Mouse (Mus musculus) liver, embryonic 12.5 days (tissue): Measurements from ENCODE around the gene Kdsr. TPM values are rescaled to one million over a fixed set of nuclear protein-coding genes. Genes with fewer than 3 reads are reported as not detected.
"Not testable (repeated sequence)": the region's sequence is repeated elsewhere in the genome, so short reads cannot be mapped to it uniquely, and the experiment has no call there.

Source experiments
- ATAC-seq: fragments of 200-750 bp; cut with Nextera tagmentation; 2 replicates; pipeline ENCODE4 v1.8.0; 2017; ENCODE audit warnings: moderate number of reproducible peaks, mild to moderate bottlenecking, moderate library complexity
- H3K27ac ChIP-seq: fragments of 300-500 bp; sonication (generic); 2 replicates; pipeline ENCODE4 v1.5.1; 2016; ENCODE audit warnings: mild to moderate bottlenecking
- H3K27me3 ChIP-seq: fragments of 300-500 bp; sonication (generic); replicated peaks from 2 replicates; pipeline ENCODE4 v1.6.1; 2016; ENCODE audit warnings: mild to moderate bottlenecking, moderate library complexity
- H3K36me3 ChIP-seq: fragments of 300-500 bp; sonication (generic); 2 replicates; pipeline ENCODE4 v1.6.1; 2016; ENCODE audit warnings: mild to moderate bottlenecking, moderate library complexity
- H3K4me1 ChIP-seq: fragments of 300-500 bp; sonication (generic); 2 replicates; pipeline ENCODE4 v1.6.1; 2016
- H3K4me2 ChIP-seq: fragments of 300-500 bp; sonication (generic); 2 replicates; pipeline ENCODE4 v1.6.1; 2016; ENCODE audit warnings: mild to moderate bottlenecking, moderate library complexity
- H3K4me3 ChIP-seq: fragments of 300-500 bp; sonication (generic); 2 replicates; pipeline ENCODE4 v1.5.1; 2016; ENCODE audit warnings: mild to moderate bottlenecking, moderate library complexity
- H3K9ac ChIP-seq: fragments of 300-500 bp; sonication (generic); 2 replicates; pipeline ENCODE4 v1.6.1; 2016; ENCODE audit warnings: mild to moderate bottlenecking, moderate library complexity
- H3K9me3 ChIP-seq: fragments of 300-500 bp; sonication (generic); replicated peaks from 2 replicates; pipeline ENCODE4 v1.6.1; 2016; ENCODE audit warnings: mild to moderate bottlenecking, moderate library complexity
- WGBS: fragments of 180-500 bp; shearing (Covaris S2); methylation state at CpG from one replicate; pipeline ENCODE4 v1.1.7; 2016; ENCODE audit not compliant: insufficient replicate concordance; 5-methylcytosine and 5-hydroxymethylcytosine counted together
- polyA plus RNA-seq: library from polyadenylated mRNA; unstranded; fragments of >200 nt; fragmentation: Nextera tagmentation; extraction: Ambion mirVana; gene quantifications from 2 replicates; pipeline ENCODE4 v1.2.1, GENCODE M21; 2016

The Kdsr gene
- polyA plus RNA-seq, 1 experiment from 2014 or later: 3.8 TPM

- H3K4me1 ChIP-seq: no peaks in the 10 kb centered on the region
- H3K27me3 ChIP-seq: no peaks in the 10 kb centered on the region
- no peak overlapping the region for H3K27ac ChIP-seq
- peaks cover 15% of the 10 kb centered on the region for H3K36me3 ChIP-seq
- 70% methylated on average over 2 of the region's 2 CpGs for WGBS
- H3K4me3 ChIP-seq: no peak overlapping the region
- no peaks in the 10 kb centered on the region for H3K9me3 ChIP-seq
- H3K4me2 ChIP-seq: no peak overlapping the region
- no peak overlapping the region for H3K9ac ChIP-seq
- ATAC-seq: no peak
Measured at GRCm38 (mm10) chr1:106735586-106735985, 23.9 kb downstream of the Kdsr start.

- no peak overlapping the region for H3K27ac ChIP-seq
- H3K4me3 ChIP-seq: no peak overlapping the region
- no peak overlapping the region for H3K9ac ChIP-seq
- H3K36me3 ChIP-seq: no peaks in the 10 kb centered on the region
- H3K9me3 ChIP-seq: no peaks in the 10 kb centered on the region
- no peaks in the 10 kb centered on the region for H3K4me1 ChIP-seq
- no peak for ATAC-seq
- WGBS: 66% methylated on average over 5 of the region's 5 CpGs
- H3K27me3 ChIP-seq: no peaks in the 10 kb centered on the region
- no peak overlapping the region for H3K4me2 ChIP-seq
Measured at GRCm38 (mm10) chr1:106722061-106722460, 37.5 kb downstream of the Kdsr start.

GRCm38 (mm10) chr1:106717736-106718135, 41.8 kb downstream of the Kdsr start:
- not testable (repeated sequence) for H3K9ac ChIP-seq, ATAC-seq, H3K9me3 ChIP-seq, H3K36me3 ChIP-seq, H3K4me2 ChIP-seq, H3K27ac ChIP-seq, H3K4me3 ChIP-seq
- H3K4me1 ChIP-seq: peaks cover 25% of the 10 kb centered on the region
- WGBS: 60% methylated on average over 7 of the region's 7 CpGs
- peaks cover 29% of the 10 kb centered on the region for H3K27me3 ChIP-seq

GRCm38 (mm10) chr1:106717071-106717601, 42.4 kb downstream of the Kdsr start:
- Histone ChIP-seq H3K27ac (no peak overlapping the region), H3K9ac (no peak overlapping the region), H3K27me3 (peaks cover 35% of the 10 kb centered on the region), H3K4me1 (peaks cover 30% of the 10 kb centered on the region), H3K4me2 (no peak overlapping the region), H3K4me3 (no peak overlapping the region), H3K36me3 (no peaks in the 10 kb centered on the region), H3K9me3 (no peaks in the 10 kb centered on the region)
- no peak for ATAC-seq
- 41% methylated on average over 7 of the region's 7 CpGs for WGBS

- no peak overlapping the region for H3K4me3 ChIP-seq
- no peak overlapping the region for H3K27ac ChIP-seq
- no peak overlapping the region for H3K9ac ChIP-seq
- H3K4me1 ChIP-seq: peaks cover 30% of the 10 kb centered on the region
- 72% methylated on average over 3 of the region's 3 CpGs for WGBS
- no peaks in the 10 kb centered on the region for H3K9me3 ChIP-seq
- ATAC-seq: no peak
- H3K4me2 ChIP-seq: no peak overlapping the region
- peaks cover 39% of the 10 kb centered on the region for H3K27me3 ChIP-seq
- H3K36me3 ChIP-seq: no peaks in the 10 kb centered on the region
Measured at GRCm38 (mm10) chr1:106716141-106716540, 43.4 kb downstream of the Kdsr start.

GRCm38 (mm10) chr1:106715111-106716083, 44.1 kb downstream of the Kdsr start:
- no peaks in the 10 kb centered on the region for H3K9me3 ChIP-seq
- no peak overlapping the region for H3K9ac ChIP-seq
- H3K4me1 ChIP-seq: peaks cover 30% of the 10 kb centered on the region
- H3K27me3 ChIP-seq: peaks cover 39% of the 10 kb centered on the region
- peak; percentile 38; the same call in 1 of the 2 replicates for ATAC-seq
- H3K4me3 ChIP-seq: no peak overlapping the region; the same call in 1 of the 2 replicates
- H3K27ac ChIP-seq: no peak overlapping the region
- WGBS: 63% methylated on average over 13 of the region's 13 CpGs
- no peaks in the 10 kb centered on the region for H3K36me3 ChIP-seq
- H3K4me2 ChIP-seq: peak overlapping the region; percentile 87

- H3K4me1 ChIP-seq: peaks cover 30% of the 10 kb centered on the region
- peak overlapping the region; percentile 87 for H3K4me2 ChIP-seq
- peaks cover 39% of the 10 kb centered on the region for H3K27me3 ChIP-seq
- H3K9me3 ChIP-seq: no peaks in the 10 kb centered on the region
- H3K9ac ChIP-seq: peak overlapping the region; percentile 64
- no peaks in the 10 kb centered on the region for H3K36me3 ChIP-seq
- WGBS: 5% methylated on average over 18 of the region's 21 CpGs
- H3K4me3 ChIP-seq: peak overlapping the region; percentile 69
- H3K27ac ChIP-seq: peak overlapping the region; percentile 58; the same call in 1 of the 2 replicates
- ATAC-seq: peak; percentile 53
Measured at GRCm38 (mm10) chr1:106714530-106714981, 45.0 kb downstream of the Kdsr start.

- Histone ChIP-seq H3K9me3 (no peaks in the 10 kb centered on the region), H3K27me3 (peaks cover 39% of the 10 kb centered on the region), H3K27ac (peak within 1 kb of the TSS; percentile 58), H3K4me2 (peak within 1 kb of the TSS; percentile 87), H3K4me1 (peaks cover 30% of the 10 kb centered on the region), H3K36me3 (no peaks in the 10 kb centered on the region), H3K9ac (peak within 1 kb of the TSS; percentile 64), H3K4me3 (peak within 1 kb of the TSS; percentile 69)
- ATAC-seq: peak; percentile 64
- WGBS: under 1% methylated on average over 55 of the region's 95 CpGs
Measured at GRCm38 (mm10) chr1:106713621-106714529, 45.7 kb downstream of the Kdsr start, which contains the start of gene Bcl2. Gene Bcl2, minus strand, starts transcription at chr1:106714274.

- Histone ChIP-seq H3K4me3 (peak overlapping the region; percentile 69), H3K4me1 (peaks cover 30% of the 10 kb centered on the region), H3K4me2 (peak overlapping the region; percentile 87), H3K27me3 (peaks cover 39% of the 10 kb centered on the region), H3K36me3 (no peaks in the 10 kb centered on the region), H3K27ac (no peak overlapping the region), H3K9ac (no peak overlapping the region; the same call in 1 of the 2 replicates), H3K9me3 (no peaks in the 10 kb centered on the region)
- 16% methylated on average over 22 of the region's 22 CpGs for WGBS
- ATAC-seq: no peak
Measured at GRCm38 (mm10) chr1:106712330-106712729, 47.2 kb downstream of the Kdsr start.

GRCm38 (mm10) chr1:106711356-106712125, 48.0 kb downstream of the Kdsr start:
- Histone ChIP-seq H3K4me3 (peak overlapping the region; percentile 69; the same call in 1 of the 2 replicates), H3K27ac (no peak overlapping the region), H3K9ac (no peak overlapping the region), H3K4me2 (peak overlapping the region; percentile 87), H3K4me1 (peaks cover 30% of the 10 kb centered on the region), H3K36me3 (no peaks in the 10 kb centered on the region), H3K27me3 (peaks cover 39% of the 10 kb centered on the region), H3K9me3 (no peaks in the 10 kb centered on the region)
- WGBS: 68% methylated on average over 12 of the region's 12 CpGs
- ATAC-seq: no peak

- no peak overlapping the region for H3K27ac ChIP-seq
- no peak for ATAC-seq
- H3K4me3 ChIP-seq: no peak overlapping the region
- WGBS: 38% methylated on average over 7 of the region's 7 CpGs
- peaks cover 35% of the 10 kb centered on the region for H3K27me3 ChIP-seq
- H3K9ac ChIP-seq: no peak overlapping the region
- no peaks in the 10 kb centered on the region for H3K9me3 ChIP-seq
- no peaks in the 10 kb centered on the region for H3K36me3 ChIP-seq
- H3K4me1 ChIP-seq: peaks cover 21% of the 10 kb centered on the region
- H3K4me2 ChIP-seq: no peak overlapping the region
Measured at GRCm38 (mm10) chr1:106710202-106710601, 49.3 kb downstream of the Kdsr start.
